Mouse (Mus musculus) myocyte (in vitro differentiated cells): ENCODE data around the gene Entpd8.

ENCODE experiments used
- E2F4 ChIP-seq: IDR thresholded peaks from one replicate; pipeline ENCODE4 v1.6.1; 2011; ENCODE audit warnings: mild to moderate bottlenecking, control low read depth, moderate library complexity; ENCODE audit not compliant: insufficient read depth
- MAX ChIP-seq: IDR thresholded peaks from one replicate; pipeline ENCODE4 v1.6.1; 2011; ENCODE audit warnings: low read depth, mild to moderate bottlenecking, control low read depth
- MYOD1 ChIP-seq, 3 experiments: IDR thresholded peaks; one replicate each; pipeline ENCODE4 v1.6.1; 2011; ENCODE audit warnings: control low read depth in 2 of 3, low read depth in 2 of 3, mild to moderate bottlenecking in 2 of 3, moderate library complexity in 1 of 3; ENCODE audit not compliant: insufficient read length in 2 of 3, control insufficient read depth in 1 of 3
- MYOG ChIP-seq, 3 experiments: IDR thresholded peaks; one replicate each; pipeline ENCODE4 v1.6.1; 2011; ENCODE audit warnings: control low read depth in 2 of 3, low read depth in 2 of 3, mild to moderate bottlenecking in 2 of 3; ENCODE audit not compliant: insufficient read length in 2 of 3, control insufficient read depth in 1 of 3, insufficient read depth in 1 of 3
- POLR2A ChIP-seq: IDR thresholded peaks from one replicate; pipeline ENCODE4 v1.6.1; 2011; ENCODE audit warnings: low read depth, mild to moderate bottlenecking, control low read depth, moderate library complexity; ENCODE audit not compliant: insufficient read length
- POLR2AphosphoS2 ChIP-seq: IDR thresholded peaks from one replicate; pipeline ENCODE4 v1.6.1; 2011; ENCODE audit warnings: low read depth, control low read depth; ENCODE audit not compliant: insufficient read length
- TCF12 ChIP-seq: IDR thresholded peaks from one replicate; pipeline ENCODE4 v1.6.1; 2011; ENCODE audit warnings: mild to moderate bottlenecking, control low read depth; ENCODE audit not compliant: poor library complexity, insufficient read depth, severe bottlenecking
- TCF3 ChIP-seq: IDR thresholded peaks from one replicate; pipeline ENCODE4 v1.6.1; 2011; ENCODE audit warnings: low read depth, control low read depth; ENCODE audit not compliant: insufficient read length
- USF1 ChIP-seq: IDR thresholded peaks from one replicate; pipeline ENCODE4 v1.6.1; 2011; ENCODE audit warnings: low read depth, mild to moderate bottlenecking, control low read depth, moderate library complexity

- TF ChIP-seq POLR2A (no peak), MAX (no peak), E2F4 (no peak), TCF12 (no peak), MYOG (IDR thresholded peaks at IDR 0.05; ENCODE audit: control insufficient read depth in 1 of 3, insufficient read depth in 1 of 3, insufficient read length in 2 of 3, low read depth in 2 of 3) (no peak), POLR2AphosphoS2 (no peak), MYOD1 (IDR thresholded peaks at IDR 0.05; ENCODE audit: control insufficient read depth in 1 of 3, insufficient read length in 2 of 3, low read depth in 2 of 3) (no peak), USF1 (no peak), TCF3 (no peak)
Observed at GRCm38 (mm10) chr2:25072398-25072797, 7.7 kb upstream of the Entpd8 start.
